Mouse (Mus musculus) spleen, postnatal 0 days (tissue): Measurements from ENCODE around the gene Abhd4. TPM values are rescaled to one million over a fixed set of nuclear protein-coding genes. Genes with fewer than 3 reads are reported as not detected.

Experiments
- polyA plus RNA-seq: library from polyadenylated mRNA; unstranded; fragments of >200 nt; fragmentation: Nextera tagmentation; extraction: Ambion mirVana; gene quantifications from 2 replicates; pipeline ENCODE4 v1.2.1, GENCODE M21; 2015

Gene Abhd4
- 24.0 and 30.6 TPM in 2 replicates for polyA plus RNA-seq

DNA sequence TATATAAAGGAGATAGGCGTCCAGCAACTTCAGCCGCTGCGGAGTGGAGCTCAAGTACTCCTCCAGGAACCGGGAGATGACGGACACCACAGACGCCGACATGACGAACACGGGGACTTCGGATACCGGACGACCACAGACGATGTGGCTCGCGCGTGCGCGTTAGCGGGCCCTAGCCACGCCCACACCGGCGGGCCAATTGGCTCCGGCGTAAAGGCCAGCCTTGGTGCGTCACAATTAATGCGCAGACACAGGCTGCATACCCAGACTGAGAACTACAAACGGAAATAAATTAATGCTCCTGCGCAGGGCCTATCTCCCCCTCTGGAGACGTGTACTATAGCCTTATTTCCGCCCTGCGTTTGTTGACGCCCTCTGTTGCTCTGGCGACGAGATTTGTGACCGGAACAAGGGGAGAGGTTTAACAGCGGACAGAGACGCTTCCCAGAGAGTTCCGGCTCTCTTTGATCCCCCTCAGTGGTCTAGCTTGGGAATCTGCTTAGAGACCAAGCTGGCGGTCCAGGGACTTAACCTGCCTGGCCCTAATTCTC lies at the start of gene Abhd4, which contains the start of gene Dad1:
Gene Abhd4, plus strand, starts transcription at position 448 of the 551 bp plus-strand sequence.
Gene Dad1, minus strand, starts transcription at position 364 of the 551 bp plus-strand sequence.

DNA sequence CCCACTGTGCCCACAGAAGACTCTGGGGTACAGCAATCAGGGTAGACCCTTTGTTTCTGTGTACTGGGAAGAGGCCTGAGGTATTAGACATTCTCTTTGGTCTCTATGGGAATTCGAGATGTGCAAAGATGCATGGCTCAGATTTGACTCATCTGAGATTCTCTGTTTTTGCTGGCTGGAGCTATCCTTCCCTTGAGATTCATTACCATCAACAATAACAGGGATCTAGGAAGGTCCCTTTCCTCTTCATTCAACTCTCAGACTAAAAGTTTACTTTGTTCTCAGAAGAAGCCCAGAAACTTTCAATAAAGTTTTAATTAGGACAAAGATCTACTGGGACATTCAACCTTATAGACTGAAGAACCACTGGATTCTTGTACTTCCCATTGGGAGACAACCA lies 30.9 kb downstream of the Abhd4 start, which contains the start of gene Olfr49:
Gene Olfr49, minus strand, starts transcription at position 101 of the 400 bp plus-strand sequence.

Other genes with a start within 250 kb of the Abhd4 start
- 236 and 238 TPM in 2 replicates for gene Dad1, start 84 bp upstream of the Abhd4 start, polyA plus RNA-seq
- 0.07 TPM in 1 of 2 replicates, not detected in the other for gene Olfr49, start 30.8 kb downstream of the Abhd4 start, polyA plus RNA-seq
- gene Oxa1l, start 106.6 kb downstream of the Abhd4 start, polyA plus RNA-seq = 32.3 and 35.4 TPM in 2 replicates
- gene Slc7a7, start 163.6 kb downstream of the Abhd4 start, polyA plus RNA-seq = 5.2 and 7.3 TPM in 2 replicates
- 330 and 368 TPM in 2 replicates for gene Mrpl52, start 172.7 kb downstream of the Abhd4 start, polyA plus RNA-seq
- 48.4 and 54.3 TPM in 2 replicates for gene Mmp14, start 177.4 kb downstream of the Abhd4 start, polyA plus RNA-seq
- gene Lrp10, start 209.9 kb downstream of the Abhd4 start, polyA plus RNA-seq = 32.4 and 43.0 TPM in 2 replicates
- 0.58 and 0.61 TPM in 2 replicates for gene Rem2, start 221.9 kb downstream of the Abhd4 start, polyA plus RNA-seq